Mouse (Mus musculus) kidney, postnatal 14 days (tissue): Measurements from ENCODE around the gene Bst2.

Source experiments
- DNase-seq: peaks from one replicate; pipeline ENCODE4 v3.0.0; 2022; ENCODE audit warnings: mixed read lengths

The Bst2 gene

DNA sequence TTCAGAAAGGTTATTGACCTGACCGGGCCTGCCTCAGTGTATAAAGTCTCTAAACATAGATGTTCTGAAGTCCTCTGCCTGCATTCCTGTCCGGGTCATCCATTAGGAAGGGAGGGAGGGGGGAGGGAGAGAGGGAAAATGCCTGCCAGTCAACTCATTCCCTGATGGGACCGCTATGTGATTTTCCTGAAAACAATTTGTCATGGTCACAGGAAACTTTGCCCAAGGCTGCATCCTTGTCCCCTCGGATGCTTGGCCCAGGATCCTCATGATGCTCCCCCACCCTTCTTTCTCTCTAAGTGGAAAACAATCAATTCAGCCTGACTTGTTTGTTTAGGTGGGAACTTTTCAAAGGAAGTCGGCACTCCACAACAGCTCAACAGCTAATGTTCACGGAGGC, 20.5 kb downstream of the Bst2 start:
- peak; percentile 65 for DNase-seq

DNA sequence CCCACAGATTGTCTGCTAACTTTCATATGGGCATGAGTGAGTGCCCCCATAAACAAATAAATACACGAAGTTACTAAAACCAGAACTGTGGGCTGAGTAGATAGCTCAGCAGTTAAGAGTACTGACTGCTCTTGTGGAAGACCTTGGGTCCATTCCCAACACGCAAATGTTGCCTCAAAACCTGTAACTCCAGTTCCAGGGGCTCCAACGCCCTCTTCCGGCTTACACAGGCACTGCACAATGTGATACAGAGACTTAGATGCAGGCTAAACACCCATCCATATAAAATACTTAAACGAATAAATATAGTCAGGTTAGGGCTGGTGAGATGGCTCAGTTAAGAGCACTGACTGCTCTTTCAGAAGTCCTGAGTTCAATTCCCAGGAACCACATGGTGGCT, 22.2 kb downstream of the Bst2 start:
- DNase-seq = no peak

DNA sequence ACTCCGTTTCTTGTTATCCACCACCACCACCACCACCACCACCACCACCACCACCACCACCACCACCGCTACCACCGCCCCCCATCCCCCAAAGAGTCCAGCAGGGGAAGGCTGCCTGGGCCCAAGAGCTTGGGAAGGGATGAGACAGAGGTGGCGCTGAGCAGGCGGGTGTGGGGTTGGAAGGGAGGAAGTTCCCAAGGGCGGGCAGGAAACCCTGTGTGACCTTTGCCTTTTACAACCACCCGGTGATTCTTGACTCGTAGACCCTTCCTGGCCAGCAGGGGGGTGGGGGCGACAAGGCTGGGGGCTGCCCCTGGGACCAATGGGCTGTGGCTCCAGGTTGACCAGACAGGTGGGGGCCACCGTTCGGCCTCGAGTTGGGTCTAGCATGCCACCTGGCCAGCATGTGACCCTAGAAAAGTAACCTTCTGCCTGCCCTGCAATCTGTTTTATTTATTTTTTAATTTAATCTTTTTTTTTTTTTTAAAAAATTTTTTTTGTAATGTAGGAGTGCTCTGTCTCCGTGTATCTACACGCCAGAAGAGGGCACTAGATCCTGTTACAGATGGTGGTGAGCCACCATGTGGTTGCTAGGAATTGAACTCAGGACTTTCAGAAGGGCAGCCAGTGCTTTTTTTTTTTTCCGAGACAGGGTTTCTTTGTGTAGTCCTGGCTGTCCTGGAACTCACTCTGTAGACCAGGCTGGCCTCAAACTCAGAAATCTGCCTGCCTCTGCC, 24.1 kb downstream of the Bst2 start:
- DNase-seq = peak; percentile 63

DNA sequence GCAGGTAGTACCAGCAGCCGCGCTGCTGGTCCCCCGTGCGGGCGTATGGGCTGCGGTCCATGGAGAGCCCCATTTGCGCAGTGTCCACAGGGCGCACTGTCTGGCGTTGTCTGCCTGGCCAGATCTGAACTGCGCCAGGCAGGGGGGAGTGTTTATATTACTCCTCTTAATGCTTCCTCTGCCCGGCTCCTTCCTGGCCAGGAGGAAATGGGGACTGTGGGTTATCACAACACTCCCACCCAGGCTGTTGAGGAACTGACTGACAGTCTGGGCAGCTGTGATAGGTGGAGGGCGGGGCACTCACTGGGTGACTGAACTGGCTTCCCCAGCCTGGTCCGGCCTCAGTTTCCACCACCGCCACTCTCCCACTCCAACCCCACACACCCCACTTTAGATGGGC, 25.6 kb downstream of the Bst2 start, which contains the start of gene Plvap:
Gene Plvap, minus strand, starts transcription at position 109 of the 400 bp plus-strand sequence.
- DNase-seq = peak; percentile 71

DNA sequence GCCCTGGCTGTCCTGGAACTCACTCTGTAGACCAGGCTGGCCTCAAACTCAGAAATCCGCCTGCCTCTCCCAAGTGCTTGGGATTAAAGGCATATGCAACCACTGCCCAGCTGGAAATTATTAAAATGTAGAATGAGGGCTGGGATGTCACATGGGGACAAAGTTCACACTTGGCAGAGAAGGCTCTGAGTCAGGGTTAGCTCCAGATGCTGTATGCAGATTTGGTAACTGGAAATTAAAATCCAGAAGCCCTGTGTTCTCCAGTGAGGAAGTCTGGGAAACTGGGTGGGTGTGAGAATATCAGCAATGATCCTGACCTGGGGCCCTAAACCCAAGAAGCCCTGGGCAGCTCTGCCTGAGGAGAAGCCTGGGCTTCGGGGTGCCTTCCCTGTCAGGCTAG, 27.9 kb downstream of the Bst2 start:
- no peak for DNase-seq

DNA sequence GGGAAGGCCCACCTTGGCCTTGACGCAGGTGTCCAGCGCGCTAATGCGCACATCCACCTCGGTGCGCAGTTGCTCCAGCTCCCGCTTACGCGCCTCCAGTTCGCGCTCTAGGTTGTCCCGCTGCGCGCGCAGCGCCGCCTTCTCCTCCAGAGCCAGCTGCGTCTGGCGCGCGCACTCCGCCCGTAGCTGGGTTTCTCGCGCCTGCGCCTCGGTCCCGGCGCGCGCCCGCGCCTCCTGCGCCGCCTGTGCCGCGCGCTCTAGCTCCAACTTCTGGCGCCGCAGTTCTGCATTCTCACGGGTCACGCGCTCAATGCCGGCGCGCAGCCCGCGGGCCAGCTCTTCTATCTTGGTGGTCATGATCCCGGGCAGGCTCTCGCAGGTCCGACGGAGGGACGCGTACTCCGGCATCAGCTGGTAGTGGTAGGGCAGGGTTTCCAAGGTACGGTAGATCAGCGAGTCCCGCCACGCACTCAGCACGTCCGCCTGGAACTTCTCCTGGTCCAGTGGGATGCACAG, 29.6 kb downstream of the Bst2 start:
- peak; percentile 90 for DNase-seq

GRCm38 (mm10) chr8:71505979-71506378, 31.3 kb downstream of the Bst2 start:
- no peak for DNase-seq

- no peak for DNase-seq
Observed at GRCm38 (mm10) chr8:71505326-71505725, 31.9 kb downstream of the Bst2 start.

DNA sequence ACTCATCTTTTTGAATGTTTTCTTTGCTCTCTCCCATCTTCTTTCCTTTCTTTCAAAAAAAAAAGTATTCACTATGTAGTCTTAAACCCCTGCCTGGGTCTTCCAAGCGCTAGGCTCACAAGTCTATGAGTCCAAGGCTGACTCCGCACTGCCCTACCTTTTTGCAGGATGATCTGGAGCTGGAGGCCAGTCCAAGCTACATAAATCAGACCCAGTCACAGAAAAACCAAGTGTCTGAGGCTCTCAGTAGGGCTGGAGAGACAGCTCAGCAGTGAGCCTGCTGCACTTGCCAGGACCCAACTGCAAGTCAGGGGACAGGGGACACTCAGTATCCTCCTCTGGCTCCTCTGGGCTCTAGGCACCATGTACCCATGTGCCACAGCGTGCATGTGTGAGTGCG, 32.9 kb downstream of the Bst2 start:
- no peak for DNase-seq

DNA sequence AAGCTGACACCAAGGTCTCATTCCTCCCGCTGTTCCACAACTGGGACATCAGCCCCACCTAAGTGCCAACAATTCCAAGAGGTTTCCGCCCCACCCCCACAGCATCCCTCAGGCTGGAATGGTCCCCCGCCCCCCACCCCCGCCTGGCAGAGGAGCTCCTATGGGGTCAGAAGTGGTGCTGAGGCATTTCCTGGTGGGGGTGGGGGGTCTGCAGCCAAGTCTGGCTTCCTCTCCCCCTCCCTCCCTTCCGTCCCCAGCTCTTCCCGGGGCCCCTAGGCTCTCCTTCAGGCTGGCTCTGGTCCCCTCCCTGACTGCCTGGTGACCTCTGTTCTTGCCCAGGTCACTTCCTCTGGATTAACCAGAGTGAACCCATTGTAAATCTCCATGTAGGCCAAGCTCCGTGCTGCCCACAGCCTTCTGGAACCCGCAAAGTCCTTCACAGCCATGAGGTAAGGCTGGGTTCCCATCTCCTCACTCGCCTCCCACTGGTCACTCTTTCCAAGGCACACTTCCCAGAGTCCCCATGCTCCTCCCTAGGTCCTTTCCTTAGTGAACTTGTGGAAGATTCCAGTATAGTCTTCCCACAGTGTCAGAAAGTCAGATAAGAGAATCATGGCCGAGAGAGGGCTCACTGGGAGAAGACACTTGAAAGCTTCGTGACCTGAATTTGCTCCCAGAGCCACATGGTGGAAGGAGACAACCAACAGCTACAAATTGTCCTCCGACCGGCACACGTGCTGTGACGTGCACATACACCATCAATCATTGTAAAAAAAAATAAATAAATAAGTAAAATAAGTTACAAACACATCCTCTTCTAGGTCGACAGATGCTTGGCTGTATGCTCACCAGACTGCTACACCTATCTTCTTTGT, 38.2 kb downstream of the Bst2 start:
- peak; percentile 78 for DNase-seq

DNA sequence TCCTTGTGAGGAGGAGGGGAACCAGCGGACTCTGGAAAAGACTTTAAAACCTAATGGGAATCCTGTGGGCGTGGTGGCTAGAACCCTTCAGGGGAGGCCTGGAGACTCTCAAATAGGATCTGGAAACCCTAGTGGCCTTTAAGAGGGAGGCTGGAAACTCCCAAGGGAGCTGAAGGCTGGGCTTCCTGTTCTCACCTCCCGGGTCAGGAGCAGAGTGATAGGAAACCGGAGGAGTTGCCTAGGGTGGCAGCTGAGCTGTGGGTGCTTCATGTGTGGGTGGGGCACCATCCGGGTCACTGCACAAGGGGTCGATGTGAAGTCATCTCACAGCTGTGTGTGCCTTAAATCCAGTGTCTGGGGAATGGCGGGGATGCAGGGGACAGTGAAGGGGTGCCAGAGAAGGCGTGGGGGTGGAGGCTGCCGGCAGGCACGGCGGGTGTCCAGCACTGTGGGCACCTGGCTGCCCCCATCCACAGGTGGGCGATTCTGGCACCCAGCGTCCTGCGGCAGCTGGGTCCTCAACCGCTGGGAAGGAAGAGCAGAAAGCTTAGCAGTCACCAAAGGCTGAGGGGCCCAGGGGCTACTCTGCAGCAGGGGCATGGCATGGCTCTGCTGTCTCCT, 39.3 kb downstream of the Bst2 start:
- DNase-seq = peak; percentile 76

- DNase-seq = no peak
Observed at GRCm38 (mm10) chr8:71497077-71497645, 40.1 kb downstream of the Bst2 start.

DNA sequence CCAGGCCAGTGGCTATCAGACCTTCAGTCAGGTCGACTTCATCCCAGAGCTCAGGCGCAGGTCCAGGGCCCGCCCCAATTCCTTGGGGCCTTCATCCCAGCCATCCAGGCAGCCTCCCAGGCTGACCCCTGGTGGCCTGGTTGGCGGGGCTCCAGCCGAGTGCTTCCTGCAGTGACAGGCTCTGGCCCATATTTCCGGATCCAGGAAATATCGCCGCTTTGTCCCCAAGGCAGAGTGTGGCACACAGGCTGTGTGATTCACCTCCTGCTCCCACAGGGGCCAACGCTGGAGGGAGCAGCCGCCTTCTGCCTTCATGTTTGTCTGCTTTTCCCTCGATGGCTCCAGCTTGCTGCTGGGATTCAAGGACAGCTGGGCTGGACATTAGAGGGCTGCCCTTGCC, 40.8 kb downstream of the Bst2 start:
- DNase-seq = peak; percentile 96

- DNase-seq = peak; percentile 57
Observed at GRCm38 (mm10) chr8:71495811-71496210, 41.4 kb downstream of the Bst2 start.

GRCm38 (mm10) chr8:71495039-71495438, 42.2 kb downstream of the Bst2 start:
- peak; percentile 91 for DNase-seq

- peak; percentile 93 for DNase-seq
Observed at GRCm38 (mm10) chr8:71488454-71488853, 48.8 kb downstream of the Bst2 start.

DNA sequence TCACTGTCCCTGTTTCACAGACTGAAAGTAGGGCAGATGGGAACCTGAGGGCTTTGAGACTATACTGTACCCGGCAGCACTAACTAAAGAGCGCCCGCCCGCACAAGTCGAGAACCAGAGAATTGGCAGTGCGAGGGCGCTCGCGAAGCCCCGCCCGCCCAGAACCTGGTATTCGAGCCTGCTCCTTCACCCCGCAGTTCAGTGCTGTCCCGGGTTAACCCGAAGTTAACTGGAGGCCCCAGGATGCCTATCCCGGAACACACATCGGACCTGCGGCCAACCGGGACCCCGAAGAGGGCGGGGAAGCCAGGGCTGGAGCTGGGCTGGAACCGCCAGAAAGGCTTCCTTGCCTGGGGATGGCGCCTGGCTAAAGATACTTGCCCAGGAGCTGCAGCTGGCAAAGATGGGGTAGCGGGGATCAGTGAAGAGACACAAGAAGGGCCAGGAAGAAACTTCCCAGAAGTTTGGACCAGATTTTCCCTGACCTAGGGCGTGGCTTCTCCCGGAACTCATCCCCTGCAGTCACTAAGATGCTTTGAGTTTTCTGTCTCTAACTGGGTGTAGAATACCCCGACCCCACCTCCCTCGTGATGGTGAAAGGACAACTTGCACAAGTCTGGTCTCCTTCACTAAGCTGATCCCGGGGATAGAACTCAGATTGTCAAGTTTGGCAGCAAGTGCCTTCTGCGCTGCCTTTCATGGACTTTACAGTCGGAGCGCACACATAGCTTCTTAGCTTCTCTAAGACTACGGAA, 49.4 kb downstream of the Bst2 start, which contains the start of gene Gtpbp3:
Gene Gtpbp3, plus strand, starts transcription at position 413 of the 755 bp plus-strand sequence.
- DNase-seq = peak; percentile 90

DNA sequence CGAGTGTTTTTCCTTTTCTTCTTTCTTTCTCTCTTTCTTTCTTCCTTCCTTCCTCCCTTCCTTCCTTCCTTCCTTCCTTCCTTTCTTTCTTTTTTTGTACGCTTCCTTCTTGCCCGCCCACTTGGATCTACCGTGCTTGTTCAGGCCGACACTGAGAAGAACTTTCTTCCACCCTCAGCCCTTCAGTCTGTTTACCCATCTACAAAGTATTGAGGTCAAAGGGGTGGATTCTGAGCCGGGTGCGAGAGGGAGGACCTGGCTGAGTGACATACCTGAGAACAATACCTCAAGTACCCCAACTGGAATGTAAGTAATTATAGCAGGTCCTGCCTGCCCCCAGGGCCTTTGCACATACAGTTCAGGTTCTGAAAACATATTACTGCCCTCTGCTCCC, 51.1 kb downstream of the Bst2 start:
- no peak for DNase-seq

DNA sequence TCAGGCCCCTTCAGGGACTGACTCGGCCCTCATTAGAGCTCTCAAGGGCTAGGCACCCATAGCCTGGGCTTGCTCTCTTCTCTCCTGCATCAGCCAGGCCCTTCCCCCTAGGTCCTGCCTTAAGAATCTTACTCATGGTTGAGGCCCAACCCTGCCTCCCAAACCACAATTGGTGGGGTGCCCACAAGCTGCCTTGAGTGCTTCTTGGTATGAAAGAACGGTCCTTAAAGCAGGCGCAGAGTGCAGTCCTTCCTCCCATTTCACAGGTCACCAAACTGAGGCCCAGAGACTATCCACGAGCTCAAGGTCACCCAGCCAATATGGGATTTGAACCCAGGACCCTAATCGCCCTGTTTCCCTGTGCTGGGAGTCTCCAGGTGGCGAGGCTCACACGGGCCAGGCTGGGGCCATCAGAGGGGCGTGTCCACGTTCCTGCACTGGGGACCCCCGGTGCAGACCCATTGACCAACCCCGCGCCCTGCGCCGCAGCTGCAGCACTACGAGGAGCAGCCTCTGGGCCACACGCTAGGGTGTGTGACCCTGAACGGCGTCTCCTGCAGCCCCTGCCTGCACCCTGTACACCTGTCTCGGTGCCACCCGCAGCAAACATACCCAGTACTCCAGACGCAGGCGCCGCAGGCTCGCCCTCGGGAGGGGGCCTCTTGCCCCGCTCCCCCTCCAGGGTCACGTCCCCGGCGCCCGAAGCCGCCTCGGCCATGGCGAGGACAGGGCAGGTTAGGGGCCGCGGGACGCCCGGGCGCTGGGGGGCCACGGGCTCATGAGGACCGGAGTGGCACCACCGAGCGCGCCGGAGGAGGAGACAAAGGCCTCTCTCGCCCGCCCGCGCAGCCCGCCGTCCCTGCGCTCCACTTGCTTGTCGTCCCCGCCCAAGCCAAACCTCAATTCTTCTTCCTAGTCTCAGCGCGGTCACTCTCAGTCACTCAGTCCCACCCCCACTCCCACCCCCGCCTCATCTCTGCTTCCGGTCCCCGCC, 51.8 kb downstream of the Bst2 start, which contains the start of gene Ano8:
Gene Ano8, minus strand, starts transcription at position 822 of the 994 bp plus-strand sequence.
- peak; percentile 90 for DNase-seq

DNA sequence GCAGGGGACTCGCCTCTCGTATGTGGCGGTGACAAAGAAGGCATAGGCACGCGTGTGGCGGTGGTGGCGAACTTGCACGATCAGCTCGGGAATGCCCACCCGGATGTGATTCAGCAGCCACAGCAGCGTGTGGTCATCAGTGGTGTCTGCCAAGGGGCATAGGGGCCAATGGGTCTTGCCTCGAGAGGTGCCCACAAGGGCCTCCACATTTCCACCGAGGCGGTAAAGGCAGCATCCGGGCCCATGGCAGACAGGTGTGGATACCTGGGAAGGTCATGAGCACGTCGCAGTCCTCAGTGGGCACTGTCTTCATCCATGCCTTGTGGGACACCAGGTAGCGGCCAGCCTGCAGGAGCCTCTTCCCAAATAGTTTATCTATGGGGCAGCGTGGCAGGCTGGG, 52.5 kb downstream of the Bst2 start:
- no peak for DNase-seq
